Mouse (Mus musculus) spleen, adult 2 months (tissue): ENCODE measurements around the gene 2310039H08Rik. TPM values are rescaled to one million over a fixed set of nuclear protein-coding genes. Genes with fewer than 3 reads are reported as not detected.

Experiments used
- DNase-seq, 2 experiments: peaks; one replicate each; pipeline versions ENCODE4 v3.0.0 to v3.0.0-alpha.2; 2012 to 2021; ENCODE audit warnings: low spot score in 2 of 2, low read depth in 1 of 2
- H3K27ac ChIP-seq: fragments of 200-500 bp; 2 replicates; pipeline ENCODE4 v1.5.1; 2012; ENCODE audit warnings: low read length, inconsistent platforms; ENCODE audit not compliant: insufficient read depth
- H3K27me3 ChIP-seq: fragments of 200-500 bp; 2 replicates; pipeline ENCODE4 v1.6.1; 2012; ENCODE audit warnings: mild to moderate bottlenecking, moderate library complexity, low read length, inconsistent platforms; ENCODE audit not compliant: control insufficient read depth, insufficient read depth
- H3K36me3 ChIP-seq: fragments of 200-500 bp; 2 replicates; pipeline ENCODE4 v1.6.1; 2012; ENCODE audit warnings: mild to moderate bottlenecking, low read length, inconsistent platforms; ENCODE audit not compliant: control insufficient read depth, insufficient read depth
- H3K4me1 ChIP-seq: fragments of 200-500 bp; 2 replicates; pipeline ENCODE4 v1.6.1; 2011; ENCODE audit warnings: inconsistent platforms; ENCODE audit not compliant: control insufficient read depth, insufficient read depth, insufficient read length
- H3K4me3 ChIP-seq: fragments of 200-500 bp; 2 replicates; pipeline ENCODE4 v1.5.1; 2011; ENCODE audit warnings: mild to moderate bottlenecking, inconsistent platforms; ENCODE audit not compliant: insufficient read depth, insufficient read length; ENCODE audit errors: extremely low read depth
- CTCF ChIP-seq: fragments of 200-500 bp; IDR thresholded peaks from 2 replicates; pipeline ENCODE4 v1.5.1; 2011; ENCODE audit warnings: mild to moderate bottlenecking, inconsistent platforms; ENCODE audit not compliant: insufficient read depth, insufficient read length, insufficient replicate concordance; ENCODE audit errors: extremely low read depth
- POLR2A ChIP-seq: fragments of 200-500 bp; IDR thresholded peaks from 2 replicates; pipeline ENCODE4 v1.6.1; 2011; ENCODE audit warnings: low read depth, low read length, inconsistent platforms
- WGBS: fragments of 180-500 bp; shearing (Covaris S2); methylation state at CpG from one replicate; pipeline ENCODE4 v1.1.7; 2018; 5-methylcytosine and 5-hydroxymethylcytosine counted together
- polyA plus RNA-seq: library from polyadenylated mRNA; depleted of rRNA; stranded (reverse); fragments of >200 nt; gene quantifications from 2 replicates; pipeline ENCODE4 v1.2.3, GENCODE M21; 2012

2310039H08Rik gene
- polyA plus RNA-seq, 1 experiment: 37.3 TPM

GRCm38 (mm10) chr17:46728496-46728895, 43.9 kb upstream of the 2310039H08Rik start:
- no peak for DNase-seq
- no peak for TF ChIP-seq CTCF
- no peak for TF ChIP-seq POLR2A
- Histone ChIP-seq H3K4me1 (no peaks in the 10 kb centered on the region), H3K27me3 (no peaks in the 10 kb centered on the region), H3K36me3 (peaks cover 10% of the 10 kb centered on the region), H3K4me3 (no peak overlapping the region), H3K27ac (no peak overlapping the region)
- 80% methylated on average over 11 of the region's 11 CpGs for whole genome bisulfite sequencing

- 57% methylated on average over 24 of the region's 24 CpGs for WGBS
- no peak for DNase-seq
- no peak for TF ChIP-seq POLR2A
- TF ChIP-seq CTCF: no peak
These were observed 43.5 kb upstream of the 2310039H08Rik start, which contains the start of gene Gnmt for GRCm38 (mm10) chr17:46728904-46729318. Gene Gnmt, minus strand, starts transcription at chr17:46729168.

GRCm38 (mm10) chr17:46734055-46734454, 38.4 kb upstream of the 2310039H08Rik start:
- TF ChIP-seq CTCF (no peak), POLR2A (no peak)
- Histone ChIP-seq H3K4me1 (no peaks in the 10 kb centered on the region), H3K4me3 (no peak overlapping the region), H3K36me3 (peaks cover 8% of the 10 kb centered on the region; the same call in 1 of the 2 replicates), H3K27me3 (no peaks in the 10 kb centered on the region), H3K27ac (no peak overlapping the region)
- 93% methylated on average over 3 of the region's 3 CpGs for WGBS
- DNase-seq: no peak

More at GRCm38 (mm10) chr17:46728904-46729318, 43.5 kb upstream of the 2310039H08Rik start, which contains the start of gene Gnmt:
- no peaks in the 10 kb centered on the region for H3K4me1 ChIP-seq
- H3K36me3 ChIP-seq: peaks cover 7% of the 10 kb centered on the region
- H3K4me3 ChIP-seq: no peak within 1 kb of the TSS
- no peak within 1 kb of the TSS for H3K27ac ChIP-seq
- no peaks in the 10 kb centered on the region for H3K27me3 ChIP-seq

- no peak overlapping the region for H3K27ac ChIP-seq
- TF ChIP-seq CTCF (no peak), POLR2A (no peak)
- H3K4me1 ChIP-seq: no peaks in the 10 kb centered on the region
- H3K27me3 ChIP-seq: no peaks in the 10 kb centered on the region
- no peak overlapping the region for H3K4me3 ChIP-seq
- DNase-seq: no peak
- peaks cover 8% of the 10 kb centered on the region; the same call in 1 of the 2 replicates for H3K36me3 ChIP-seq
- WGBS: 92% methylated on average over 7 of the region's 7 CpGs
These were observed 37.1 kb upstream of the 2310039H08Rik start for GRCm38 (mm10) chr17:46735287-46735686.

GRCm38 (mm10) chr17:46736160-46736559, 36.3 kb upstream of the 2310039H08Rik start:
- TF ChIP-seq CTCF (peak; percentile 76), POLR2A (no peak)
- no peaks in the 10 kb centered on the region for H3K27me3 ChIP-seq
- H3K36me3 ChIP-seq: peaks cover 8% of the 10 kb centered on the region; the same call in 1 of the 2 replicates
- no peaks in the 10 kb centered on the region for H3K4me1 ChIP-seq
- 73% methylated on average over 10 of the region's 10 CpGs for WGBS
- H3K27ac ChIP-seq: no peak overlapping the region
- DNase-seq: peak in 1 of 2 experiments; percentile 36
- no peak overlapping the region for H3K4me3 ChIP-seq

- Histone ChIP-seq H3K27me3 (no peaks in the 10 kb centered on the region), H3K4me1 (no peaks in the 10 kb centered on the region), H3K4me3 (no peak overlapping the region), H3K27ac (no peak overlapping the region), H3K36me3 (peaks cover 27% of the 10 kb centered on the region)
- TF ChIP-seq POLR2A (no peak), CTCF (no peak)
- WGBS: 95% methylated on average over 6 of the region's 6 CpGs
- no peak for DNase-seq
These were observed 31.1 kb upstream of the 2310039H08Rik start for GRCm38 (mm10) chr17:46741305-46741704.

GRCm38 (mm10) chr17:46742986-46743385, 29.4 kb upstream of the 2310039H08Rik start:
- Histone ChIP-seq H3K4me1 (no peaks in the 10 kb centered on the region), H3K27ac (no peak overlapping the region), H3K4me3 (no peak overlapping the region), H3K27me3 (no peaks in the 10 kb centered on the region), H3K36me3 (peaks cover 37% of the 10 kb centered on the region)
- DNase-seq: no peak
- TF ChIP-seq CTCF (no peak), POLR2A (no peak)
- 93% methylated on average over 9 of the region's 9 CpGs for WGBS
